Mouse (Mus musculus): ENCODE measurements at regions not wholly inside any gene's neighbourhood (a gene's known extent, or its start where the extent isn't known, plus 50 kb on each side); places are given as distances from the start of the nearest gene placed in this dataset.

DNA sequence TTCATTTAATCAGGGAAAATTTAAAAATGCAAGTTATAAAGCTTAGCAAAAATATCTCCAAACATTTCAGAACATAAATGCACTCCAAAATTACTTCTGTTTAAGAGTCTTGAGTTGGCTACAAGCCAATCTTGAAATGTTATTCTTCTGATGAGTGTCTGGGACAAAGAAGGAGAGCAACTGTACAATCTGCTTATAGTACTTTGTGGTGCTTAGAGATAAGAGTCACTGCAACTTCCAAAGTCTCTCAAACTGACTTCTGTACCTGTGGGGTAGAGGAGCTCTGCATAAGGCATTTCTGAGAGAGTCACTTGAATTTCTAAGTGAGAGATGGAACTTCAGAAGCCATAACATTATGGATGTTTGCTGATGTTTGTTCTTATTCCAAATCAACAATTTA lies 374.2 kb downstream of the Gpd2 start:
- DNase-seq (ENCODE audit: extremely low read depth, low read depth): no peak

GRCm38 (mm10) chr2:57613243-57613642 lies 375.8 kb downstream of the Gpd2 start:
- DNase-seq (ENCODE audit: extremely low read depth, low read depth): no peak

GRCm38 (mm10) chr2:57614587-57614991 lies 377.2 kb downstream of the Gpd2 start:
- DNase-seq (ENCODE audit: extremely low read depth, low read depth): no peak

- no peak for DNase-seq (ENCODE audit: extremely low read depth, low read depth)
Measured at GRCm38 (mm10) chr2:57616525-57617225, 379.2 kb downstream of the Gpd2 start.

GRCm38 (mm10) chr2:57617258-57617657 lies 379.8 kb downstream of the Gpd2 start:
- DNase-seq (ENCODE audit: extremely low read depth, low read depth): no peak

- no peak for DNase-seq (ENCODE audit: extremely low read depth, low read depth)
Measured at GRCm38 (mm10) chr2:57644117-57644516, 353.6 kb upstream of the Galnt5 start.

DNA sequence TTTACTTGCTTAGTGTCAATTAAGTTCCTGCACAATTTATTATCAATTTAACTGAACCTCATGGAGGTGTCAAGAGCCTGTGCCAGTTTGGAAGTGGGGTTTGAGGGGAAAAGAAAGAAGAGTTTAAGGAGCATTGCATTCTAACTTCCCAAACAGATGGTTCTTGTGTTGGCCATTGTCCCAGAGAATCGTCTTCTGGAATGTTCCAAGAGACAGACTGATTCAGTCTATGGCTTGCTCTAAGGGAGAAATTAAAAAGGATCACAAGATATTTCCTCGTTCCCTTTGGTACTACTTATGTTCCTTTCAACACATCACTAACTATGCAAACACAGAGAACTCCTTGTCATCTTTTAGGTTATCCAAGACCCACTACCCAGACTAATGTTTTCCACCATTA lies 353.1 kb upstream of the Galnt5 start:
- DNase-seq (ENCODE audit: extremely low read depth, low read depth): no peak

- no peak for DNase-seq (ENCODE audit: extremely low read depth, low read depth)
Measured at GRCm38 (mm10) chr2:57649002-57649401, 348.7 kb upstream of the Galnt5 start.

- no peak for DNase-seq (ENCODE audit: extremely low read depth, low read depth)
Measured at GRCm38 (mm10) chr2:57657409-57657808, 340.3 kb upstream of the Galnt5 start.

- no peak for DNase-seq (ENCODE audit: extremely low read depth, low read depth)
Measured at GRCm38 (mm10) chr2:57661838-57662237, 335.8 kb upstream of the Galnt5 start.

- DNase-seq (ENCODE audit: extremely low read depth, low read depth): no peak
Measured at GRCm38 (mm10) chr2:57672007-57672643, 325.6 kb upstream of the Galnt5 start.

- DNase-seq (ENCODE audit: extremely low read depth, low read depth): no peak
Measured at GRCm38 (mm10) chr2:57689877-57690276, 307.8 kb upstream of the Galnt5 start.

DNA sequence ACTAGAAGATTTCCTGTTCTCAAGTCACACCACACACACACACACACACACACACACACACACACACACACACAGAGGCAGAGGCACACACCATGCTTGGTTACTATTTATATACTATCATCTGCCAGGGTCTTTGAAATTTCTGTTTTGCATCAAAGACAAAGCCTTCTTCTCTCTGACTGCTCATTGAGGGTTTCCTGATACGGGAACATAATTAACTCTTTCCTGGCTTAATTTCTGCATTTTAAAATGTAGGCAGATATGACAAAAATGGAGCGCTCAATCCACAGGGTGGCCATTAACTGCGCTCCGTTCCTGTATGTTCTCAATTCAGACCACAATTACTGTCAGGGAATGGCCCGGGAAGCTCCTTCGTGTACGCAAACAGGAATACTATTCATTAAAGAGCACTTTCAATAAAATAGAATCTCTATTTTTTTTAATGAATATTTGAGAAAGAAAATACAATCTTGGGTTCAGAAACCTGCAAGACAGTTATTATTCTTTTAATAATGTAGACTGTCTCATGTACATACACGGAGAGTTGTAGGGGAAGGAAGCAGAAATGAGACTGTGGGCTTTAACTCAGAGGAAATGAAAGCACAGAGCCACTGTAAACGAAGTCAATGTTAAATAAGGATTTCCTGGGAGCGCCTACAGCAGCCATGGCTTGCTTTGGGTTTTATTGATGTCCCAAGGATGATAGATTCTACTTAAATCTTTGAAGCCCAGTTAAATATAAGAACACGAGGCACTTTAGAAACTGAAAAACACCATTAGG lies 300.5 kb upstream of the Galnt5 start:
- DNase-seq (ENCODE audit: extremely low read depth, low read depth): no peak

DNA sequence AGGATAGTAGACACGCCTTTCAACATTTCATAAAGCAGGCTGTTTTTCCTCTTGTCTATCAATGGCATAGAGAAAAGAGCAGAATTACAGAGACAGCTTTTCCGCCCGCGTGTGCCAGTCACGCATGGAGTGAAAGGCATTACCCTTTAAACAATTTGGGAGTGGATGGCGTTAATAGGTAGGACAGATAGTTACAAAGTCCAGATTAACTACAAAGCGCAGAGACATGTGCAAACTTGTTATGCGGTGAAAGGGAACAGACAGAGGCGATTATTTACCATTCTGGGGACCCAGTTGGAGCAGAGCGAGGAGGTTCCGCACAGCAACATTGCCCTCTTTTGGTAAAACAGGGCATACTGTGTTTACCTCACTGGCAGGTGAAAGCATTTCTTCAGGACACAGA lies 299.0 kb upstream of the Galnt5 start:
- DNase-seq (ENCODE audit: extremely low read depth, low read depth): no peak

DNA sequence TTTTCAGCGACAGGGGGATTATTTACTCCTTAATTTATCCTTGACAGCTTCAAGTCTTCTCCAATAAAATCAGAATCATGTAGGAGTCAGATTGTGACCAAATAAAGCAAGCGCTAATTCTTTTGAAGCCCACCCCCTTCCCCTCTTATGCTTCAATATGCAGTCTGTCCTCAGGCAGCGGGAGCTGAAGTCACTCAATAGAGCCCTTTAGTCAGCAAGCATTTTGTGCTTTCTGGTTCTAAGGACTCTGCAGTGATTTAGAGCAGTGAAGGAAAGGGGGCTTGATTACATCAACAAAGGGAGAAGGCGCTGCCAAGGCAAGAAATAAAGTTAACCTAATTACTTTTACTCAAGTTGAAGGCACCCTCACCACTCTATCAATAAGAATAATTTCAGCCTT lies 298.5 kb upstream of the Galnt5 start:
- DNase-seq (ENCODE audit: extremely low read depth, low read depth): no peak

GRCm38 (mm10) chr2:57716754-57717510 lies 280.8 kb upstream of the Galnt5 start:
- no peak for DNase-seq (ENCODE audit: extremely low read depth, low read depth)
